In genomic region chr3:115713417-115714048, GRCm38 (mm10) we compare ENCODE assay signal across 7 mouse cellular contexts. TPM values are rescaled to one million over a fixed set of nuclear protein-coding genes. Genes with fewer than 3 reads are reported as not detected.
DNase-seq lines count a peak whose midpoint lies in the region; ATAC-seq and TF ChIP-seq lines count a peak whose summit lies in the region.

No protein-coding gene starts in this region.

- H3K4me3 ChIP-seq in CH12.LX (replicated peaks in 1 of 3; ENCODE audit: low read depth in 2 of 3, low read length in 2 of 3, poor library complexity in 1 of 3) = peak overlapping the region; percentile 58 to 71 (median 63)
- peak overlapping the region; percentile 61 for H3K4me3 ChIP-seq in bone marrow, adult 2 months (replicated peaks; ENCODE audit: control insufficient read depth, low read depth, low read length)
- H3K4me3 ChIP-seq in liver, embryonic 15.5 days (replicated peaks) = peak overlapping the region; percentile 64

- no peak for ATAC-seq in liver, embryonic 15.5 days (ENCODE audit: insufficient read depth)

- H3K27ac ChIP-seq in CH12.LX (ENCODE audit: insufficient read depth, low read depth) = peak overlapping the region; percentile 6; the same call in 1 of the 2 replicates
- peak overlapping the region; percentile 53; the same call in 1 of the 2 replicates for H3K27ac ChIP-seq in bone marrow, adult 2 months (ENCODE audit: control insufficient read depth, insufficient read depth, low read depth, low read length, poor library complexity)
- peak overlapping the region; percentile 45; the same call in 1 of the 2 replicates for H3K27ac ChIP-seq in liver, embryonic 15.5 days (replicated peaks)

- peak overlapping the region; percentile 82 for H3K4me2 ChIP-seq in CH12.LX (ENCODE audit: insufficient read depth, low read depth, poor library complexity, severe bottlenecking)
- H3K4me2 ChIP-seq in liver, embryonic 15.5 days = peak overlapping the region; percentile 90

- H3K27me3 ChIP-seq in CH12.LX (replicated peaks) = peaks cover 3% of the 10 kb centered on the region
- no peaks in the 10 kb centered on the region for H3K27me3 ChIP-seq in liver, embryonic 15.5 days

- H3K4me1 ChIP-seq in CH12.LX (ENCODE audit: control insufficient read depth in 1 of 2, insufficient read depth in 2 of 2) = peaks cover 19 to 56% of the 10 kb centered on the region in 2 experiments
- H3K4me1 ChIP-seq in bone marrow, adult 2 months (ENCODE audit: control insufficient read depth, insufficient read depth, low read length) = no peaks in the 10 kb centered on the region; the same call in 1 of the 2 replicates
- peaks cover 41% of the 10 kb centered on the region for H3K4me1 ChIP-seq in liver, embryonic 15.5 days (replicated peaks)

- no peaks in the 10 kb centered on the region for H3K79me2 ChIP-seq in CH12.LX (replicated peaks; ENCODE audit: control insufficient read depth, extremely low read depth, insufficient read depth, poor library complexity, severe bottlenecking)

- intact Hi-C loops in heart, postnatal 10 days (cut with DNase I) = loop anchor here (1.0 to 2.0 kb wide), 5 partner anchors 53 to 265 kb away; no protein-coding TSS in a partner anchor

- TF ChIP-seq RAD21 in CH12.LX (IDR thresholded peaks at IDR 0.05; ENCODE audit: low read depth, low read length) = no peak

- 4% methylated on average over 22 of the region's 22 CpGs for WGBS in bone marrow, adult 2 months
- WGBS in liver, embryonic 15.5 days (ENCODE audit: insufficient replicate concordance) = 6% methylated on average over 22 of the region's 22 CpGs

- peaks cover 12% of the 10 kb centered on the region for H3K9me3 ChIP-seq in CH12.LX (replicated peaks; ENCODE audit: low read length)
- H3K9me3 ChIP-seq in liver, embryonic 15.5 days (replicated peaks) = no peaks in the 10 kb centered on the region

- H3K9ac ChIP-seq in CH12.LX (ENCODE audit: insufficient read depth, low read depth) = peak overlapping the region; percentile 38
- H3K9ac ChIP-seq in liver, embryonic 15.5 days = peak overlapping the region; percentile 30; the same call in 1 of the 2 replicates

- TF ChIP-seq EP300 in CH12.LX (IDR thresholded peaks at IDR 0.05; ENCODE audit: low read length) = no peak

- DNase-seq in CH12.LX (ENCODE audit: extremely low read depth) = no peak
- DNase-seq in heart, postnatal 10 days = peak; percentile 48 to 56
- peak; percentile 37 for DNase-seq in retina, postnatal 1 day
- DNase-seq in spleen, adult 12 weeks (ENCODE audit: low spot score) = no peak
- DNase-seq in layer of hippocampus, adult 11-12 months (ENCODE audit: low spot score) = no peak

- in situ Hi-C loops in CH12.LX (cut with MboI; ENCODE audit: low pct_ligation_motif_present, low pct_unique_long_range_greater_than_20kb, low sequenced_read_pairs) = loop anchor here (5.0 kb wide), 1 partner anchor 51 kb away; no protein-coding TSS in a partner anchor

- no peak for TF ChIP-seq POLR2A in CH12.LX (IDR thresholded peaks at IDR 0.05; ENCODE audit: low read depth, low read length)
- no peak for TF ChIP-seq POLR2A in bone marrow, adult 2 months (IDR thresholded peaks at IDR 0.05; ENCODE audit: borderline replicate concordance, control insufficient read depth, low read depth, low read length)

- no peak for TF ChIP-seq CTCF in CH12.LX (conservative IDR thresholded peaks at IDR 0.05 in 1 of 2, IDR thresholded peaks at IDR 0.05 in 1 of 2; ENCODE audit: low read depth in 2 of 2, low read length in 2 of 2)
- TF ChIP-seq CTCF in bone marrow, adult 2 months (IDR thresholded peaks at IDR 0.05; ENCODE audit: control insufficient read depth, insufficient read depth, low read length) = no peak

- dilution Hi-C loops in CH12.LX (cut with MboI; ENCODE audit: extremely low pct_ligation_motif_present, extremely low pct_unique_long_range_greater_than_20kb, low sequenced_read_pairs) = no loop called here

- peaks cover 7 to 30% of the 10 kb centered on the region in 2 experiments for H3K36me3 ChIP-seq in CH12.LX (replicated peaks in 1 of 2; ENCODE audit: control insufficient read depth in 1 of 2, insufficient read depth in 1 of 2, low read length in 1 of 2)
- peaks cover 10% of the 10 kb centered on the region for H3K36me3 ChIP-seq in liver, embryonic 15.5 days (replicated peaks)

TF ChIP-seq in CH12.LX, 34 proteins besides CTCF, POLR2A, EP300 and RAD21:
- TF ChIP-seq TBP (conservative IDR thresholded peaks at IDR 0.05; ENCODE audit: low read depth, low read length) (no peak), ETS1 (conservative IDR thresholded peaks at IDR 0.05; ENCODE audit: low read depth, low read length) (0 out of 2 replicates have a peak, but pooled peaks have one; percentile 20), ZNF384 (IDR thresholded peaks at IDR 0.05; ENCODE audit: low read depth, low read length) (peak; percentile 59), MEF2A (IDR thresholded peaks at IDR 0.05; ENCODE audit: borderline replicate concordance, low read depth, low read length) (0 out of 2 replicates have a peak, but pooled peaks have one; percentile 14)

RNA-seq across cellular contexts. Expression of gene S1pr1, which starts 1.3 kb away (rescaled TPM):
- 1.4 and 1.8 TPM in 2 replicates for total RNA-seq in CH12.LX (2012; rRNA removed)
- total RNA-seq in CH12.LX (2014; rRNA removed) = 4.1 and 4.6 TPM in 2 replicates
- polyA plus RNA-seq in CH12.LX (2012; ENCODE audit: insufficient read length, low read depth) = 6.1 and 7.1 TPM in 2 replicates
- 3.9 and 6.1 TPM in 2 replicates for polyA plus RNA-seq in bone marrow, adult 2 months (2011; ENCODE audit: insufficient read depth, insufficient read length, low replicate concordance, missing spikeins)
- 10 to 100 TPM; 74.8 to 95.8 TPM for total RNA-seq in heart, postnatal 10 days (2021)
- polyA plus RNA-seq in liver, embryonic 15.5 days (2015; fragmentation: Nextera tagmentation; extraction: Ambion mirVana) = 8.8 and 9.2 TPM in 2 replicates

Comparison
In these comparisons a context has a peak if more than half of its experiments do, and no peak if none do; other contexts are left out.
1. DNase-seq: peak in heart, postnatal 10 days (2 of 2) and retina, postnatal 1 day (single experiment); none in CH12.LX (single experiment), spleen, adult 12 weeks (single experiment) and layer of hippocampus, adult 11-12 months (single experiment).
2. Peak in every context shown above with its lines, with median percentiles within 50 percentile points of each other: H3K27ac ChIP-seq and H3K4me3 ChIP-seq.